Comparison of ENCODE assay signal across 8 mouse cellular contexts in the genomic region with DNA sequence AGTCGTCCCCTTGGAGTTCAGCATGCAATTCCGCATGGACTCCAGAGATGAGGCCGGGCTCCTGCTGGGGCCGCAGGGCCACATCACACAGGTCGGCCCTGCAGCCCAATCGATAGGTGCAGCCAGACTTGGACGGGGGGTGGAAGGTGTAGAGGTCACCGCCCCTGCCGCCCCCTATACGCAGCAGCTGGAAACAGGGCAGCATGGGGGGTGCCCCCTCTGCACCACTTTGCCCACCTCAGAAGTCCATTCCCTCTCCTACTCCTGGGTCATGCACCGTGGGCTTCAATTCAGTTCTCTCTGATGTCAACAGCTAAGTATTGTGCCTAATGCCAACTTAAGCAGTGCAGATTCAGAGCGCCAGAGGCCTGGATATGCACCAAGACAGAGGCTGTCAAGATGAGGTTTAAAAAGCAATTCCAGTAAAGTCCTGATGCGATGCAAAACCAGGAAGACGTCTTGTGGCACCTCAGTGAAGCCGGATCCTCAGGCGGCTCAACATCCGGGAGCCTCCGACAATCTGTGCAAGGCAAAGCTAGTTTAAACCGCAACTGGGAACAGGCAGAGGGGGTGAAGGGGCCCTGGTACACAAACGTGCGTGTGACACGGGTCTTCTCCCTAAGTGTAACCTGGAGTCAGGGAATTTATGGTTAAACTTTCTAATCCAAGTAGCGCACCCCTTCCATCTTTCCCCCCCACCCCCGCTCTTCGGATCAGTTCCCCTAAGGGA. TPM values are rescaled to one million over a fixed set of nuclear protein-coding genes. Genes with fewer than 3 reads are reported as not detected.
A peak's percentile ranks its signal among the peaks of the same experiment; 100 is the strongest.
DNase-seq lines count a peak whose midpoint lies in the region; ATAC-seq and TF ChIP-seq lines count a peak whose summit lies in the region.

No protein-coding gene starts in this region.

- H3K27ac ChIP-seq in forebrain, embryonic 15.5 days (replicated peaks) = no peak overlapping the region
- peak overlapping the region; percentile 17; the same call in 1 of the 2 replicates for H3K27ac ChIP-seq in kidney, embryonic 16.5 days (ENCODE audit: low read length)
- no peak overlapping the region for H3K27ac ChIP-seq in thymus, adult 2 months (ENCODE audit: control insufficient read depth, insufficient read depth, low read length)

- H3K36me3 ChIP-seq in forebrain, embryonic 15.5 days = no peaks in the 10 kb centered on the region
- peaks cover 8% of the 10 kb centered on the region for H3K36me3 ChIP-seq in kidney, embryonic 16.5 days (ENCODE audit: insufficient read depth, low read length)
- no peaks in the 10 kb centered on the region; the same call in 1 of the 2 replicates for H3K36me3 ChIP-seq in thymus, adult 2 months (ENCODE audit: control insufficient read depth, insufficient read depth, low read length)

- peak overlapping the region; percentile 72 for H3K4me2 ChIP-seq in forebrain, embryonic 15.5 days (replicated peaks)
- peak overlapping the region; percentile 81 for H3K4me2 ChIP-seq in kidney, embryonic 16.5 days (replicated peaks; ENCODE audit: low read depth, low read length)

- ATAC-seq in frontal cortex, adult (ENCODE audit: low TSS enrichment) = 0 out of 2 replicates have a peak, but pooled peaks have one; percentile 6
- peak; percentile 42 for ATAC-seq in forebrain, embryonic 15.5 days (replicated peaks)
- peak; percentile 28; the same call in 1 of the 2 replicates for ATAC-seq in kidney, embryonic 16.5 days (ENCODE audit: low FRiP score, low TSS enrichment)

- H3K9me3 ChIP-seq in forebrain, embryonic 15.5 days = no peaks in the 10 kb centered on the region
- no peaks in the 10 kb centered on the region for H3K9me3 ChIP-seq in kidney, embryonic 16.5 days (ENCODE audit: low read length)

- H3K4me3 ChIP-seq in forebrain, embryonic 15.5 days = peak overlapping the region; percentile 59
- peak overlapping the region; percentile 68 for H3K4me3 ChIP-seq in kidney, embryonic 16.5 days (ENCODE audit: low read length)
- peak overlapping the region; percentile 67 for H3K4me3 ChIP-seq in thymus, adult 2 months (ENCODE audit: control insufficient read depth, insufficient read depth, low read length)

- peaks cover 30% of the 10 kb centered on the region for H3K4me1 ChIP-seq in forebrain, embryonic 15.5 days
- H3K4me1 ChIP-seq in kidney, embryonic 16.5 days (ENCODE audit: insufficient read depth, low read length) = peaks cover 30% of the 10 kb centered on the region
- H3K4me1 ChIP-seq in thymus, adult 2 months (replicated peaks; ENCODE audit: control insufficient read depth, insufficient read depth, low read length) = peaks cover 20% of the 10 kb centered on the region

- 5% methylated on average over 25 of the region's 25 CpGs for WGBS in forebrain, embryonic 15.5 days
- 4% methylated on average over 25 of the region's 25 CpGs for WGBS in kidney, embryonic 16.5 days
- 24% methylated on average over 25 of the region's 25 CpGs for WGBS in thymus, adult 2 months

- H3K27me3 ChIP-seq in forebrain, embryonic 15.5 days = no peaks in the 10 kb centered on the region
- H3K27me3 ChIP-seq in kidney, embryonic 16.5 days (ENCODE audit: insufficient read depth, low read length) = no peaks in the 10 kb centered on the region
- no peaks in the 10 kb centered on the region for H3K27me3 ChIP-seq in thymus, adult 2 months (ENCODE audit: control insufficient read depth, insufficient read depth, low read length)

- DNase-seq in frontal cortex, postnatal 25 days (ENCODE audit: low spot score in 2 of 2) = no peak
- peak; percentile 23 for DNase-seq in MEL-GATA-1-ER (ENCODE audit: extremely low read depth, low read depth)
- DNase-seq in lung, postnatal 4 days = peak; percentile 51 to 56
- DNase-seq in thymus, adult 2 months = peak; percentile 44
- no peak for DNase-seq in right cerebral cortex, postnatal 36 days (ENCODE audit: low spot score in 2 of 2)

- TF ChIP-seq CTCF in thymus, adult 2 months (IDR thresholded peaks at IDR 0.05; ENCODE audit: borderline replicate concordance, control insufficient read depth, extremely low read depth, insufficient read depth, low read length, poor library complexity) = no peak

- TF ChIP-seq POLR2A in thymus, adult 2 months (IDR thresholded peaks at IDR 0.05; ENCODE audit: control insufficient read depth, extremely low read depth, insufficient read depth, low read length, poor library complexity) = no peak

- H3K9ac ChIP-seq in forebrain, embryonic 15.5 days (replicated peaks) = peak overlapping the region; percentile 54
- peak overlapping the region; percentile 73 for H3K9ac ChIP-seq in kidney, embryonic 16.5 days (replicated peaks; ENCODE audit: low read length)

RNA-seq across cellular contexts. Expression of gene Tcf19, which starts 0.5 kb away (rescaled TPM):
- polyA plus RNA-seq in forebrain, embryonic 15.5 days (2015; fragmentation: Nextera tagmentation; extraction: Ambion mirVana) = 33.6 and 36.9 TPM in 2 replicates
- polyA plus RNA-seq in kidney, embryonic 16.5 days (2015; fragmentation: Nextera tagmentation; extraction: Ambion mirVana) = 72.9 and 77.2 TPM in 2 replicates
- 64.4 and 92.6 TPM in 2 replicates for polyA plus RNA-seq in thymus, adult 2 months (2012; rRNA removed)

RNA-seq across cellular contexts. Expression of gene Cchcr1, which starts 0.8 kb away (rescaled TPM):
- polyA plus RNA-seq in forebrain, embryonic 15.5 days (2015; fragmentation: Nextera tagmentation; extraction: Ambion mirVana) = 9.5 and 10.6 TPM in 2 replicates
- 17.3 and 20.5 TPM in 2 replicates for polyA plus RNA-seq in kidney, embryonic 16.5 days (2015; fragmentation: Nextera tagmentation; extraction: Ambion mirVana)
- polyA plus RNA-seq in thymus, adult 2 months (2012; rRNA removed) = 19.3 and 19.5 TPM in 2 replicates

RNA-seq across cellular contexts. Expression of gene Pou5f1, which starts 10.3 kb away (rescaled TPM):
- not detected in 2 replicates for polyA plus RNA-seq in forebrain, embryonic 15.5 days (2015; fragmentation: Nextera tagmentation; extraction: Ambion mirVana)
- polyA plus RNA-seq in kidney, embryonic 16.5 days (2015; fragmentation: Nextera tagmentation; extraction: Ambion mirVana) = 0.19 TPM in 1 of 2 replicates, not detected in the other
- polyA plus RNA-seq in thymus, adult 2 months (2012; rRNA removed) = 0.50 and 0.71 TPM in 2 replicates

RNA-seq across cellular contexts. Expression of gene Psors1c2, which starts 16.9 kb away (rescaled TPM):
- polyA plus RNA-seq in forebrain, embryonic 15.5 days (2015; fragmentation: Nextera tagmentation; extraction: Ambion mirVana) = 1.2 and 1.5 TPM in 2 replicates
- 1.5 TPM in 2 replicates for polyA plus RNA-seq in kidney, embryonic 16.5 days (2015; fragmentation: Nextera tagmentation; extraction: Ambion mirVana)
- polyA plus RNA-seq in thymus, adult 2 months (2012; rRNA removed) = 10.2 and 11.2 TPM in 2 replicates

RNA-seq across cellular contexts. Expression of gene Cdsn, which starts 35.9 kb away (rescaled TPM):
- 0.06 and 0.11 TPM in 2 replicates for polyA plus RNA-seq in forebrain, embryonic 15.5 days (2015; fragmentation: Nextera tagmentation; extraction: Ambion mirVana)
- 0.20 TPM in 1 of 2 replicates, not detected in the other for polyA plus RNA-seq in kidney, embryonic 16.5 days (2015; fragmentation: Nextera tagmentation; extraction: Ambion mirVana)
- 1.8 and 3.3 TPM in 2 replicates for polyA plus RNA-seq in thymus, adult 2 months (2012; rRNA removed)

Comparison
In these comparisons a context has a peak if more than half of its experiments do, and no peak if none do; other contexts are left out.
1. DNase-seq: peak in MEL-GATA-1-ER (single experiment), lung, postnatal 4 days (2 of 2) and thymus, adult 2 months (single experiment); none in frontal cortex, postnatal 25 days (0 of 2) and right cerebral cortex, postnatal 36 days (0 of 2).
2. Peak in every context shown above with its lines, with median percentiles within 50 percentile points of each other: ATAC-seq and H3K4me3 ChIP-seq.